Comparison of ENCODE assay signal across 8 mouse cellular contexts in genomic region chr2:72219921-72220320, GRCm38 (mm10).
DNase-seq lines count a peak whose midpoint lies in the region; ATAC-seq and TF ChIP-seq lines count a peak whose summit lies in the region.

No protein-coding gene starts in this region.

- no peak overlapping the region for H3K9ac ChIP-seq in liver, embryonic 12.5 days

- no peak overlapping the region for H3K4me2 ChIP-seq in liver, embryonic 12.5 days

- H3K27me3 ChIP-seq in liver, embryonic 12.5 days (replicated peaks): no peaks in the 10 kb centered on the region
- H3K27me3 ChIP-seq in thymus, adult 2 months (ENCODE audit: control insufficient read depth, insufficient read depth, low read length): no peaks in the 10 kb centered on the region

- no peak for ATAC-seq in liver, embryonic 12.5 days

- H3K4me3 ChIP-seq in liver, embryonic 12.5 days: no peak overlapping the region
- no peak overlapping the region for H3K4me3 ChIP-seq in thymus, adult 2 months (ENCODE audit: control insufficient read depth, insufficient read depth, low read length)

- WGBS in liver, embryonic 12.5 days (ENCODE audit: insufficient replicate concordance): 8% methylated on average over 3 of the region's 3 CpGs
- WGBS in thymus, adult 2 months: 9% methylated on average over 3 of the region's 3 CpGs

- intact Hi-C loops in heart, postnatal 10 days (cut with DNase I): loop anchor here (2.0 kb wide), 1 partner anchor 181 kb away; no protein-coding TSS in a partner anchor

- TF ChIP-seq POLR2A in thymus, adult 2 months (IDR thresholded peaks at IDR 0.05; ENCODE audit: control insufficient read depth, extremely low read depth, insufficient read depth, low read length, poor library complexity): no peak

- H3K27ac ChIP-seq in liver, embryonic 12.5 days: no peak overlapping the region
- no peak overlapping the region for H3K27ac ChIP-seq in thymus, adult 2 months (ENCODE audit: control insufficient read depth, insufficient read depth, low read length)

- DNase-seq in adrenal gland, adult (ENCODE audit: inconsistent age in 2 of 2, low spot score in 1 of 2): peak; percentile 53 to 86
- DNase-seq in adrenal gland, adult 8-10 months: no peak
- peak; percentile 52 for DNase-seq in liver
- peak; percentile 56 for DNase-seq in c-Kit-positive CD71-negative TER-119-negative erythroid progenitor cells, embryonic 14.5 days (ENCODE audit: low read depth)
- DNase-seq in heart, postnatal 10 days: peak; percentile 52 to 75
- peak; percentile 49 for DNase-seq in lung, postnatal 25 days (ENCODE audit: low spot score)
- DNase-seq in thymus, adult 2 months: peak; percentile 81

- H3K9me3 ChIP-seq in liver, embryonic 12.5 days (replicated peaks): no peaks in the 10 kb centered on the region

- no peak for TF ChIP-seq CTCF in thymus, adult 2 months (IDR thresholded peaks at IDR 0.05; ENCODE audit: borderline replicate concordance, control insufficient read depth, extremely low read depth, insufficient read depth, low read length, poor library complexity)

- no peaks in the 10 kb centered on the region for H3K4me1 ChIP-seq in liver, embryonic 12.5 days
- 0 out of 2 replicates have a peak, but pooled peaks cover 5% of the 10 kb centered on the region for H3K4me1 ChIP-seq in thymus, adult 2 months (replicated peaks; ENCODE audit: control insufficient read depth, insufficient read depth, low read length)

- H3K36me3 ChIP-seq in liver, embryonic 12.5 days: no peaks in the 10 kb centered on the region
- no peaks in the 10 kb centered on the region for H3K36me3 ChIP-seq in thymus, adult 2 months (ENCODE audit: control insufficient read depth, insufficient read depth, low read length)
